Mouse (Mus musculus) adrenal gland, postnatal 0 days (tissue): ENCODE measurements around the gene Hmx1. TPM values are rescaled to one million over a fixed set of nuclear protein-coding genes. Genes with fewer than 3 reads are reported as not detected.

Experiments used
- polyA plus RNA-seq: library from polyadenylated mRNA; unstranded; fragments of >200 nt; fragmentation: Nextera tagmentation; extraction: Ambion mirVana; gene quantifications from 2 replicates; pipeline ENCODE4 v1.2.1, GENCODE M21; 2015

Gene Hmx1
- 9.4 and 40.5 TPM in 2 replicates for polyA plus RNA-seq

GRCm38 (mm10) chr5:35388491-35389111, at the start of gene Hmx1:
Gene Hmx1, plus strand, starts transcription at chr5:35389108.

Other genes starting within 250 kb of the Hmx1 start
- gene Adra2c, start 110.8 kb upstream of the Hmx1 start, polyA plus RNA-seq: 0.68 and 2.7 TPM in 2 replicates
- 9.1 and 9.4 TPM in 2 replicates for gene Cpz, start 136.6 kb downstream of the Hmx1 start, polyA plus RNA-seq
- gene Trmt44, start 186.0 kb downstream of the Hmx1 start, polyA plus RNA-seq: 2.8 and 4.1 TPM in 2 replicates
- 12.0 and 23.5 TPM in 2 replicates for gene Acox3, start 193.9 kb downstream of the Hmx1 start, polyA plus RNA-seq